Mouse (Mus musculus): ENCODE data around the gene Arhgap35.
"Not testable (repeated sequence)": the region's sequence is repeated elsewhere in the genome, so short reads cannot be mapped to it uniquely, and the experiment has no call there.

Arhgap35 gene

DNA sequence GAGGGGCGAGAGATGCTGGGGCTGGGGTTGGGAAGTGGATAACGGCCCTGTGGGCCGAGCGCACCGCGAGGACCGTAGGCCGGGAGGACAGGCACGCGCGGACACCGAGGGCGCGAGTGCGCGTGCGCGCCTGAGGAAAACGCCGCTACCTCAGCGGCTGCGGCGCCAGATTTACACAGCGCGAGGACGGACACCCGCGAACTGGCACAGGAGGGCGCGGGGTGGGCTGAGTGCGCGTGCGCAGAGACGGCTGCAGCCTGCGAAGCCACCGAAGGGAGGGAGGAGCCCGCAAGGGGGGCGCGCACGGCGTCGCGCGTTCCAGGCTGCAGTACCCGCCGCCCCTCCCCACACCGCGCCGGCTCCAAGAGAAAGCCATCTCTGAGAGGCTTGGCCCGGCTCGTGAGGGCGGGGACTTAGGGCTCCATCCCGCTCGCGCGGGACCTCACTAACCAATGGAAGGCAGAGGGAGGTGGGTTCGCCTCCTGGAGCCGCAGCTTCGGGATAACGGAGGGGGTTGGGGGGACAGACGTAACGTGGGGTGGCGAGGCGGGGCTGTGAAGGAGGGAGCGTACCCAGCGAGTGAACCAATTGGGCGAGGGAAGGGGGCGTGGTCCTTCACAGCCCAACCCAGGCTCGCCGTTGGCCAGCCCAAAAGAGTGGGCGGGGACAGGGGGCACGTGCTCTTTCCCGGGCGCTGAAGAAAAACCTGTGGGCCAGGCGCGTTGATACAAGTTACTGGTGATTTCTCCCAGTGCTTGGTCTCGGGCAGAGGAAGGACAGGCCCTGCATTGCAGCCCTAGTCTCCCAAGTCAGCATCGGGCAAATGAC, at the start of gene Arhgap35:
TSS of gene Arhgap35 (minus strand) at position 106 of the 828 bp plus-strand sequence.
- DNase-seq (ENCODE audit: low spot score), result peak; percentile 99

DNA sequence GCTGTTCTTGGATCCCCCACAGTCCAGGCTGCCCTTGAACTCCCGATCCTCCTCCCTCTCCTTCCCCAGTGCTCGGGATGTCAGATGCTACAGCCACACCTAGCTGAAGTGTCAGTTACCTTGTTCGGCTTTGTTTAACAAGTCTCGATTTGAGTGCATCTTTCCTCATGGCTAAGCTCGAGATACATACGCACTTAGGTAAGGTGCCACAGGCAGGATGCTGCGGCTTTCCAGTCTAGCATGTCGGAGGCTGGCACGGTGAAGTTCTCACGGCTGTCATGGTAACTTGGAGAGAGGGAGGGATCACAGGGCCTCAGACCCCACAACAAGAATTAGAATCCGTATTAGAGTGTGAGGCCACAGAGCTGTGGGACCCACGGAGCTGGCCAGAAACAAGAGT, 29.5 kb upstream of the Arhgap35 start:
- no peak for DNase-seq (ENCODE audit: low spot score)

DNA sequence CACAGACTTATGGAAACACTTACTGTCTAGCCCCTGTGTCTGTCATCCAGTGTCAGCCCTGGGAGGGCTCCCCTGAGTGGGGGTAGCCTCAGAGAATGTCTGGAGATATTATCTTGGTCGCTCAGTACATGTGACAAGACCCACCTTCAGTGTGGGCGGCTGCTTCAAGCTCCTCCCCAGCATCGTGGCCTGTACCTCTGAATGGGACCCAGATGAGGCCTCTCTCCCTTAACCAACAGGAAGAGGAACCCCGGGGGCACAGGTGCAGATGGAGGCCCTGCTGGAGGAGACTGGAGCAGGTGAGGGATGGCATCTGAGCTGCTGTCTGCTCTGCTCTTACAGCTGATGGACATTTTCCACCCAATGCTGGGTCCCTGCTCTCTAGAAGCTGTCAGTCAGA, 28.3 kb upstream of the Arhgap35 start:
- not testable (repeated sequence) for DNase-seq (ENCODE audit: low spot score)

DNA sequence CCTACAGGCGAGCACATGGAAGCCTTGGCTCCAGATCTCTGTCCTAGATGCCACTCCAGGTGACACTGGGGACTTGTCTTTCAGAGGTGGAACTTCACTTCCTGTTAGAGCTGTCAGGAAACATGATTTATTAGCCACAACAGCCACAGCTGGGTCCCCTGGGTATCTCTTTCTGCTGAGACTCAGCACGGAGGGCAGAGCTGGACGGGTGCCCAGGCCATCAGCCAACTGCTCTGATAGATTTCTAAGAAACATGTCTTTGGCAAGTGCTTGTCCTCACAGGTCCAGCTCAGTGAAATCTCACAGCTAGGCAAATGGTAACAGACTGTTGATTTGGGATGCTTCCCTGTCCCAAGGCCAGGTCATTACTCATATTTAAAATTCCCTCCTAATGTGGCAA, 24.2 kb upstream of the Arhgap35 start:
- peak; percentile 36 for DNase-seq (ENCODE audit: low spot score)

DNA sequence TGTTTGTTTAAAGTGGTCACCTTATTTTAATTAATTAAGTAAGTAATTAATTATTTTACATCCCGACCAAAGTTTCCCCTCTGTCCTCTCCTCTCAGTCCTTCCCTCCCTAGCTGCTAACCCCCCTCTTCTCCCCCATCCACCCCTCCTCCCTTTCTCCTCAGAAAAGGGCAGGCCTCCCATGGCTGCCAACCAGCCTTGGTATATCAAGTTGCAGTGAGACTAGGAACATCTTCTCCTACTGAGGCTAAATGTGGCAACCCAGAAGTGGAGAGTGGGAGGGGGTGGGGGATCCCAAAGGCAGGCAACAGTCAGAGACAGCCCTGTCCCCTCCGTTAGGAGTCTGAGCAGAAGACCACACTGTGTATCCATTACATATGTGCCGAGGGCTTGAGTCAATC, 20.3 kb upstream of the Arhgap35 start:
- DNase-seq (ENCODE audit: low spot score), result no peak

DNA sequence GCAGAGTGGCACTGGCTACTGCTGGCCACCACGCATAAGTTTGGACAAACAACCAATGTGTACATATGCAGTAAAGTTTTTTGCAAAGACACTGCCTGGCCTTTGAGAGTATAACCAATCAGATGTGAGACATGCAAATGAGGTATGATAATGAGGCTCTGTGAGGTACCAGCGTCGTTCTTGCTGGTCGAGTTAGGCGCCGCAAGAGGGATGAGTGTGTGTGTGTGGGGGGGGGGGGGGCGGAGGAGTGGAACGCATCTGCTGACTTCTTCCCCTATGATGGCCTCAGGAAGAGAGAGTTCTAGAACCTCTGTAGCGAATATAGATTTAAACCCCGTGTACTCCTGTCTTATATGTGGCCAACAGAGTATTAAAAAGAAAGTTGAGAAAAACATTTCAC, 19.1 kb upstream of the Arhgap35 start:
- not testable (repeated sequence) for DNase-seq (ENCODE audit: low spot score)

DNA sequence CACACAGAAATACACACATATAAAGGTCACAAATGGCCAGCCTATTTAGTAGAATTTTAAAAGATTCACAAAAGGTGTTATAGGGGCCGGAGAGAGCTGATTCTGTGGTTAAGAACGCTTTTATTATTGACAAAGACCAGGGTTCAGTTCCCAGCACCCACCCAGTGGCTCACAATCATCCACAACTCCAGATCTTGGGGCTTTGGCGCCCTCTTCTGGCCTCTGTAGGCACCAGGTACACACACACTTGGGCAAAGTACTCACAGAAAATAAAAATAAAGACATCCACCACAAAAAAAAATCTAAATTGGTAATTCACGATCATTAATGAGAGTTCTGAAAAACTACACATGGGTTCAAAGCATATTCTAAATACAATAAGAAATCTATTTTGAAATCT, 17.1 kb upstream of the Arhgap35 start:
- DNase-seq (ENCODE audit: low spot score), result no peak

DNA sequence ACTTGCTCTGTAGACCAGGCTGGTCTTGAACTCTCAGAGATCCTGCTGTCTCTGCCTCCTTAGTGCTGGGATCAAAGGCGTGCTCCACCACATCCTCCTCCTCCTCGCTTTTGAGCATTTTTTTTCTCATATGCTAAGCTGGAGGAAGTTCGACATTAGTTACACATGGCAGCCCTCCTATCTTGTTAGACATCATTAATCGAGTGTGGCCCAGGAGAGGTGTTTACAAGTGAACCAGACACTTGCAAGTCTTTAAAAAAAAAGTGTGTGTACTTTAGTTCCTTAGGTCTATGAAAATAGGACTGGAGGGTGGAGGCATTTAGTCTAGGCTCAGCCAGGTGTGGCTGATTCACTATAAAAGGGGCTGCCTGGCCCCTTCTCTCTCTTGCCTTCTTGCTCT, 16.2 kb upstream of the Arhgap35 start:
- no peak for DNase-seq (ENCODE audit: low spot score)

DNA sequence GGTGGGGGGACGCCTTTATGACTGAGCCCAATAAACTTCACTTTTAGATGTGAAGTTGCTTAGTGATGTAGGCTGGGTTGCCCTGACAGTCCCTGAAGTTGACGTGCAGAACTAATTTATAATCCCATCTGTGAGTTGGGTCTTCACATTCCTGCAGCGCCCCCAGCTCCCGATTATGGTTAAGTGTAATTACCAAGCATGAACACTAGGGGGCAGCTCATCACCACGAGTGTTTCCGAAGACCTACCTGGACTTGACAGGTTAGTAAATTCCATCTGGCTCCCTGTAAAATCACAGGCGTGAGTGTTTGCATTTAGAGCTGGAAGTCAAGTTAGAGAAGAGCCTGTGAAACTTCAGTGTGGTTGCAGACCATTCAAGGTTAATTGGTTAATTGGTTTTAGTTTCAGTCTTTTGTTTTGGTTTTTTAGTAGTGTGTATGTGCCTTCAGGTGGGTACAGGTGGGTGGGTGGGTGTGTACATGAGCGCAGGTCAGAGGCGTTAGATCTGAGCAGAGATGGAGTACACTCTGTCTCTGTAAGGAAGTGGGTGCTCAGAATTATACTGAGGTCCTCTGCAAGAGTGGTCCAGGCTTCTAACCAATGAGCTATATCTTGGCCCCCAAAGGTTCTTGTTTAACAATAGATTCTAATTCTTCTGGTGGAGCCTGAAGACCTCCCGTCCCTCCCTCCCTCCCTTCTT, 15.0 kb upstream of the Arhgap35 start:
- peak; percentile 38 for DNase-seq (ENCODE audit: low spot score)

DNA sequence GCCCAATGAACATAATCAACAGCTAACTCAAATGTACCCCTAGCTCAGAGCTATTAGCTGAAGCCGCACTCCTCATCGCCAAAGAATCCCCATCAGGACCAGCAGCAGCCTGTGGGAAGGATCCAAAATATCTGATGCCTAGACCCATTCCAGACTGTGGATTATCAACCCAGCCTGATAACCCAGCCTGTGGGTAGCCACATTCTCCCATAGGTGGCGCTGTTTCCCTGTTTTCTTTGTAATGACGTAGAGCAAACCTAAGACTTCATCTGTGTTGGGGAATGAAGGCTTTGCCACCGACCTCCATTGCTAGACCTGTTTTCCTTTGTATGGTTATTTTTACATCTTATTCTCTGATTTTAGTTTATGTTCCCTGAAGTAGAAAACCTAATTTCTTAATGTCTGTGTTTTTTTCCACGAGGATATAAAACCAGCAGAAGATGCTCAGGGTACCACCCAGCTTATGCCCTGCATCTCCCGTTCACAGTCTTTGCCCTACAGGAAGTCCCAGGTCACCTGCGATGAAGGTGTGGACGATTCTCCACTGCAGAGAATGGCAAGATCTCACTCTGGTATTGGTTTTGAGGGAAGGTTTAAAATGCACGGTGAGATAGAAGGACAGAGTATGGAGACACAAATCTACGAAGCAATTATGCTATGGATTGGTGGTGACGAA, 13.4 kb upstream of the Arhgap35 start:
- DNase-seq (ENCODE audit: low spot score), result peak; percentile 66

DNA sequence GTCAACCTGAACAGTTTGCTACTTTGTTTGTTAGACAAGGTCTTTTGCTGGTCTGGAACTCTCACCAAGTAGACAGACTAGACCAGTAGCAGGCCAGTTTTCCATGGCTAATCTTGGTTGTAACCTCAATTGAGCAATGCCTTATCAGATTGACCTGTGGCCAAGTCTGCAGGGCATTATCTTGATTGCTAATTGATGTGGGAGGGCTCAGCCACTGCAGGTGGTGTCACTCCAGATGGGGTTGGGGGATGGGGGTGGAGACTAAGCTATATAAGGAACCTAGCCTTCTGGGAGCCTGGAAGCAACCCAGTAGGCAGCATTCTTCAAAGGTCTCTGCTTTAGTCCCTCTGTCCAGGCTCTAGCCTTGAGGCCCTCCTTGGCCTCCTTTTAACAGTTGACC, 8.9 kb upstream of the Arhgap35 start:
- no peak for DNase-seq (ENCODE audit: low spot score)

DNA sequence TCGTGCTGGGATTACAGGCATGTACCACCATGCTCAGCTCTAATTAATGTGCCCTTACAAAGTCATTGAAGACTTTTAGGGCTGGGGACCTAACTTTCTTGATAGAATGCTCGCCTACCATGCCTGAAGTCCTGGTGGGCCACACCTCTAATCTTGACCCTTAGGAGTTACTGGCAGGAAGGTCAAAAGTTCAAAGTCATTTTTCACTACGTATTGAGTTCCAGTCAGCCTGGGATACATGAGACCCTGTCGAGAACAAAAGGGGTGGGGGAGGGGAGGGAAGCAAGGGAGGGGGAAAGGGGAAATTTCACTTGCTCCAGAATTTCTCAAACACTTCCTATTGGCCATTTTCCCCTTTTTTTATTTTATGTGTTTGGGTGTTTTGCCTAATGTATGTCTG, 8.3 kb upstream of the Arhgap35 start:
- no peak for DNase-seq (ENCODE audit: low spot score)

DNA sequence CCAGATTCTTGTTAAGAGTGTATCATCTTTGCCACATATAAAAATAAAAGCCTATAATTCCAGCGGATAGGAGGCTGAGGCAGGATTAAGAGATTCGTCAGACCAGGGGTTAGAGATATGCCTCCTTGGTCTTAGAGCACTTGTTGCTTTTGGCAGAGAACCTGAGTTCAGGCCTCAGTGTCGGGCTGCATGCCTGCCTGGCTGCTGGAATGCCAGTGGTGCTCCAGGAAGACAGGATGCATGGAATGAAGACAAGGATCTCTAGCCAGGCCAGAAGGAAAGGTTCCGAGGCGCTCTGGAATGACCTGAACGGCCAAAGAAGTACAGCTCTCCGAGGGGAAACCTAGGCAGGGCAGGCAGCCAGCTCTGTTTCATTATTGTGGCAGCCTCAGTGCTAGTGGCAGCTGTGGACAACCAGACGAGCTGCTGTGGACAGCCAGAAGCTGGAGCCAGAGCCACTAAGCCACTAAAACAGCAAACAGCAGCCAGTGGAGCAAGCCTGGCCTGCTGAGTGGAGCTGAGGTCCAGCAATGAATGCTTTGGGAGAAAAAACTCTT, 6.4 kb upstream of the Arhgap35 start:
- no peak for DNase-seq (ENCODE audit: low spot score)

DNA sequence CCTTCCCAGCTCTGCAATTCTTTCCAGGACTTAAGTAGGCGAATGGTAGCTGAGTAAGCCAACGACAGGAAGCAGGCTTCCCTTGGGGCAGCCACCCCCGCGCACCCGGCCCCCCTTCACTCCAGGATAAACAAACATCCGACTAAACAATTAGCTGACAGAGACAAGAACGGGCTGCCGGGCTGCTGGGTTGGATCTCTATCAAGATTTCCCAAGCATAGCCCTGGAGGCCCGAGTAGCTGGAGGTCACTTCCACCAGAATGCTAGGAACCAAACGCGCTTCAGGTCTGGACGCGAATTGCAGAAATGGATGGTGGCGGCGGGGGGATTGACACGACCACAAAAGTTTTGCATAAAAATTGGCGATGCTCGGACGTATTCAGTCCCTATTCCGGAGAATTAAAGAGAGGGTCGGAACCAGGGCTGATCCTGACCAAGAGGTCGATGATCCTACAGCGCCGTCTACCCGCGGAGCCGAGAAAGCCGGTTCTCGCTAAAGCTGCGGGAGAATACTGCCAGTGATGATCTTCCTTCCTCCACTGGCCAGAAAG, 3.9 kb upstream of the Arhgap35 start:
- peak; percentile 75 for DNase-seq (ENCODE audit: low spot score)

DNA sequence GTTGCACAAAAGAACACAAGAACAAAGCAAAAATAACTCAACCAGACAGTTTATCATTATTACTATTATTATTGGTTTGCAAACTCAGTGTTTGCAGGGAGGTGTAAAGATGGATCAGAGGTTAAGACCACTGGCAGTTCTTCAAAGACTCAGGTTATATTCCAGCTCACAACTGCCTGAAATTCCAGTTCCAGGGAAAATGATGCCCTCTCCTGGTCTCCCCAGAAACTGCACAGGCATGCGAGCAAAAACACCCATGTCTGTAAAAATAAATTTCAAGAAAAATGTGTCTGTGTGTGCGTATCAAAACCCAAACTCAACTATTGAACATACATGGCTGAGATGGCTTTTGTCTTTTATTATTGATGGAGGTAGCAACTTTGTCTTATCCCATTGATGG, 2.3 kb upstream of the Arhgap35 start:
- DNase-seq (ENCODE audit: low spot score), result peak; percentile 67

DNA sequence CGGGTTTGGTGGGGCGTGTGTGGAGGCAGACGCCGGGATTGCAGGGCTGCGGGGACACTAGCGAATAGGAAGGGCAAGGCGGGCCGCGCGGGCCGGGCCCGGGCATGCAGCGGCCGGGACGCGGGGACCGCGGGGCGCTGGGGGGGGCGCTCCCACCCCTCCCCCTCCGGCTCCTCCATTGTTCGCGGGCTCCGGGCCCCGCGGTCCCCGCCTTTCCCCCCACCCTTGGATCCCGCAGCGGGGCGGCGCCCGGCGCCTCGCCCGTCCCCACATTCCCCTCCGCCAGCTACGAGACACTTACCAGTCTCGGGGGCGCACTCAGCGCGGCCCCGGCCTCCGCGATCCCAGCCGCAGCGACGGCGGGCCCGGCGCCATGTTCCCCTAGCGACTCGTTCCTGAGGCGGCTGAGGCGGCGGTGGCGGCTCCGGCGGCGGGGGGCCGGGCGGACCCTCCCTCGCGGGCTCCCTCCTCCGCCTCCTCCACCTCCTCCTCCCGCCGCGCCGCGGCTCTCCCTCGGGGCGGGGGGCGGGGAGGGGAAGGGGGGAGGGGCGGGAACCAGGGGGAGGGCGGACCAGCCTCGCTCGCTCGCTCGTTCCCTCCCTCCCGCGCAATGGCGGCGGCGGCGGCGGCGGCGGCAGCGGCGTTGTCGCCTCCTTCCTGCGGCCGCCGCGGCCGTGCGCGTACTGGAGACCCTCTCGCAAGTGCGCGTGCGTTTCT, 464 bp downstream of the Arhgap35 start:
- peak; percentile 64 for DNase-seq (ENCODE audit: low spot score)

DNA sequence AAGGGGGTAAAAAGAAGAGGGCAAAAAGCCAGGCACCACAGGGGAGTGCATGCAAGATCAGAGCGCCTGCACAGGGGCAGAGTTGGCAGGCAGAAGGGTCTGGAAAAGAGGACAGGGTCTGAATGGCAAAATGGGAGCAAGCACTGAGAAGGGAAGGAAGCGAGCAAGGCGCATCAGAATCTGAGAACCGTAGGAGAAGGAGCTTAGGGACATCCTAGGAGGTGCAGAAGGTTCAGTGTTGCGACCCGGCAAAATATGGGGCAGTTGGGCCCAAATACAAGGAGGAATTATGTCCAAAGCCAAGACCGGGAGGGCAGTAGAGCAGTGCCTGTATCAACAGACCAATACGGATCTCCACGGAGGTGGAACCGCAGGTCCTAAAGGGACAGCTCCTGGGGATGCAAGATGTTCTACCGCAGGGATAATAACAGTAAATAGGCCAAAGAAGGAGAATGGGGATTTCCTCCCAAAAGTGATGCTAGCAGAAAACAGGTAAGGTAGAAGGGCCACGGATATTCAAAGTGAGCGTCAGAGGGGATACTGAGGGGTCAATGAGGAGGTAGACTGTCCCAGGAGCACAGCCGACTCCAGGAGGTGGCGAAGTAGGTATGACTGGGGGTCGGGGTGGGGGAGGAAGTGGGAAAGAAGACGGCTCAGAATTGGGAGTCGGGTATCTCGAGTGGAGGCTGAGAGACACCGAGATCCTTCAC, 1.2 kb downstream of the Arhgap35 start:
- DNase-seq (ENCODE audit: low spot score), result peak; percentile 11

DNA sequence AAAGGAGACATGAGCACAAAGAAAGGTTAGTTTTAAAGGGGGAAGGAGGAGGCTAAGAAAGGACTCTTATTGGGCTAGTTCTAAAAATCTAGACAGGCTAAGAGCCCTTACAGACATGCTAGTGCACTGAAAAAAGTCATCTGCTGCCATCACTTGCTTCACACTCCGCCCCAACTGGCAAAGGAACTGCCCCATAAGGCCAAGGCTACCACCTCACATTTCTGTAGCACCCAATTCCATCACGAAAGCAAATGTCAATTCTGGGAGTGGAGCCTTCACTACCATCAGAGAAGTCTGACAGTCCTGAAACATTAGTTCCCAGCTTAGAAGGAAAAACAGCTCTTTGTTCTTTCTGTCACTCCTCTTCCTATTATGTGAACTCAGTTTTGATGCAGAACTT, 4.4 kb downstream of the Arhgap35 start:
- DNase-seq (ENCODE audit: low spot score), result no peak

DNA sequence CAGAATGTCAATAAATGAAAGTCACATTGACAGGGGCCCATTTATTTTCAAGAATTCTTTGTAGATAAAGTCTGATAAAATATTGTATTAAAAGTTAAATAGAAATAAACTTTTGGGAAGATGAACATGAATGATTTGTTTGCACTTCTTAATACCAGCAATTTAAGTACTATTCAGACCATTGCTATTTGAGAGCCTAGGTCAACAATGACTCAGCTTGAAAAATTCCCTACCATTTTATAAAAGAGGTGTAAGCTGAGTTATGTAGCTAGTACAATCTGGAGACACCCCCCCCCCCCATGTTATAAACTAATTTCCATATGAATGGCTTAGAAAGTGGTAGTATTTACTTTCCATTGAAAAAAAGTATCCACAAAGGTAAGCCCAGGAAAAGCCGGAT, 5.8 kb downstream of the Arhgap35 start:
- DNase-seq (ENCODE audit: low spot score), result no peak

DNA sequence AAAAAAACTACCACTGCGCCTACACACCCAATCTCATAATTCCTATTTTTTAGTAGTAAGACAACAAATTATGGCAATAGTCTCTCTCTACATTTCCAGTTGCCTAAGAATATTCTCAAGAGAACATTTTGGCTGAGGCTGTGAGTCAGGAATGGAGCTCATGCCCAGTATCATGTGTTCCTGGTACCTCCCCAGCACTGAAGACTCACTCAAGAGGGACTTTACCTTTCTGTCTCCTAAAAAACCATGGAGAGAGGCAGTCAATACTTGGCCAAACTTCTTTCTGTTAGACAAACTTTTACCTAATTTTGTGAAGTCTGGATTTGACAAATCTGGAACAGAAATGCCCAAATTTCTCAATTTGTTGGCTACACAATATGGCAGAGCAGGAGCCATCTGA, 6.7 kb downstream of the Arhgap35 start:
- no peak for DNase-seq (ENCODE audit: low spot score)

DNA sequence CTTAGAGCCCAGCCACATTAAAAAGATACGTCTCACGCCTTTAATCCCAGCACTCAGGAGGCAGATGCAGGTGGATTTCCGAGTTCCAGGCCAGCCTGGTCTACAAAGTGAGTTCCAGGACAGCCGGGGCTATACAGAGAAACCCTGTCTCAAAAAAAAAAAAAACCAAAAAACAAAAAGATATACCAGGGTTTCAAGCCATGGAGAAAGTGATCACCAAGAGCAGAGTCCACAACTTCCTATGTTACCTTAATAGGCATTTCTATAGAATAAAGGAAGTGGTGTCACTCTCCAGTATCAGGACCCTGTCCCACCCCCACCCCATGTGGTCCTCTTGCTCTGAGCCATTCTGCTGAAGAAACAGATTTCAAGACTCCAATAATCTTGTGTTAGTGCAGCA, 8.0 kb downstream of the Arhgap35 start:
- not testable (repeated sequence) for DNase-seq (ENCODE audit: low spot score)
